In genomic region chr2:131726533-131726932, GRCm38 (mm10) we compare ENCODE assay signal across 17 mouse cellular contexts.
"Had no signal": no experiment of that assay in that cellular context is flagged by ENCODE, and none has a peak within 500 bp of the region (broad histone marks: within the 10 kb centered on the region; RNA-seq: fewer than 3 reads in every experiment).

No protein-coding gene starts in this region.

- H3K4me3 ChIP-seq: layer of hippocampus, adult 2 months; liver, embryonic 13.5 days; myocyte; neural tube, embryonic 15.5 days had no signal

- ATAC-seq: hindbrain, postnatal 0 days; liver, postnatal 0 days had no signal

- H3K9ac ChIP-seq: liver, embryonic 13.5 days; liver, postnatal 0 days; neural tube, embryonic 15.5 days had no signal

- H3K9me3 ChIP-seq: liver, embryonic 13.5 days had no signal

- H3K36me3 ChIP-seq: liver, embryonic 13.5 days; neural tube, embryonic 15.5 days had no signal

- H3K27me3 ChIP-seq: liver, embryonic 13.5 days; neural tube, embryonic 15.5 days had no signal

- H3K4me1 ChIP-seq: liver, embryonic 13.5 days; neural tube, embryonic 15.5 days had no signal

- H3K27ac ChIP-seq: hindbrain, postnatal 0 days; layer of hippocampus, adult 2 months; liver, embryonic 13.5 days; neural tube, embryonic 15.5 days had no signal

- H3K4me2 ChIP-seq: liver, embryonic 13.5 days; neural tube, embryonic 15.5 days had no signal

- DNase-seq: kidney, adult 11 months; kidney, adult 9 months; kidney, postnatal 10 days; kidney, postnatal 4 days; liver; liver, embryonic 13.5 days; liver, postnatal 0 days; midbrain, embryonic 14.5 days; retina, postnatal 1 day; right cerebral cortex, postnatal 4 days; spleen, adult 18-20 months; thymus, adult 18-20 months; thymus, postnatal 25 days had no signal
